Mouse (Mus musculus): ENCODE data around the gene Caskin1. TPM values are rescaled to one million over a fixed set of nuclear protein-coding genes. Genes with fewer than 3 reads are reported as not detected.
A peak's percentile ranks its signal among the peaks of the same experiment; 100 is the strongest.

Gene Caskin1
- polyA plus RNA-seq, 1 experiment: 1.7 TPM

GRCm38 (mm10) chr17:24469910-24470602, 18.3 kb upstream of the Caskin1 start, which contains the start of the genes E4f1 and Pgp:
E4f1 (minus strand) TSS chr17:24470313.
Pgp (plus strand) TSS chr17:24470392.
- Histone ChIP-seq H3K4me3 (replicated peaks; ENCODE audit: extremely low read depth, low read depth, low read length) (peak within 1 kb of the TSS; percentile 83), H3K4me1 (ENCODE audit: control insufficient read depth, insufficient read depth, low read length) (peaks cover 17% of the 10 kb centered on the region)
- under 1% methylated on average over 68 of the region's 75 CpGs for WGBS
- TF ChIP-seq CTCF (IDR thresholded peaks at IDR 0.05; ENCODE audit: insufficient read depth, low read length) (no peak), POLR2A (IDR thresholded peaks at IDR 0.05; ENCODE audit: borderline replicate concordance, extremely low read depth, low read depth, low read length) (peak; percentile 75; the same call in 1 of the 2 replicates)
- peak; percentile 98 for DNase-seq

GRCm38 (mm10) chr17:24470701-24471527, 17.5 kb upstream of the Caskin1 start:
- 1% methylated on average over 68 of the region's 68 CpGs for WGBS

GRCm38 (mm10) chr17:24472512-24472911, 15.9 kb upstream of the Caskin1 start:
- no peak overlapping the region for H3K4me3 ChIP-seq (replicated peaks; ENCODE audit: extremely low read depth, low read depth, low read length)
- WGBS: 53% methylated on average over 4 of the region's 4 CpGs
- TF ChIP-seq POLR2A (IDR thresholded peaks at IDR 0.05; ENCODE audit: borderline replicate concordance, extremely low read depth, low read depth, low read length) (no peak), CTCF (IDR thresholded peaks at IDR 0.05; ENCODE audit: insufficient read depth, low read length) (no peak)
- H3K4me1 ChIP-seq (ENCODE audit: control insufficient read depth, insufficient read depth, low read length): peaks cover 17% of the 10 kb centered on the region
- peak; percentile 48 for DNase-seq

More at GRCm38 (mm10) chr17:24470701-24471527, 17.5 kb upstream of the Caskin1 start:
- peaks cover 17% of the 10 kb centered on the region for H3K4me1 ChIP-seq (ENCODE audit: control insufficient read depth, insufficient read depth, low read length)
- H3K4me3 ChIP-seq (replicated peaks; ENCODE audit: extremely low read depth, low read depth, low read length): peak overlapping the region; percentile 83
- DNase-seq: no peak
- TF ChIP-seq POLR2A (IDR thresholded peaks at IDR 0.05; ENCODE audit: borderline replicate concordance, extremely low read depth, low read depth, low read length) (no peak), CTCF (IDR thresholded peaks at IDR 0.05; ENCODE audit: insufficient read depth, low read length) (no peak)

GRCm38 (mm10) chr17:24473612-24474275, 14.7 kb upstream of the Caskin1 start, which contains the start of gene Bricd5:
Bricd5 (plus strand) TSS chr17:24473884.
- no peak within 1 kb of the TSS for H3K4me3 ChIP-seq (replicated peaks; ENCODE audit: extremely low read depth, low read depth, low read length)
- TF ChIP-seq CTCF (IDR thresholded peaks at IDR 0.05; ENCODE audit: insufficient read depth, low read length): no peak
- no peak for TF ChIP-seq POLR2A (IDR thresholded peaks at IDR 0.05; ENCODE audit: borderline replicate concordance, extremely low read depth, low read depth, low read length)
- peaks cover 19% of the 10 kb centered on the region for H3K4me1 ChIP-seq (ENCODE audit: control insufficient read depth, insufficient read depth, low read length)
- WGBS: 83% methylated on average over 6 of the region's 6 CpGs
- no peak for DNase-seq

GRCm38 (mm10) chr17:24474557-24474956, 13.8 kb upstream of the Caskin1 start:
- WGBS: 88% methylated on average over 5 of the region's 5 CpGs
- Histone ChIP-seq H3K4me3 (replicated peaks; ENCODE audit: extremely low read depth, low read depth, low read length) (no peak overlapping the region), H3K4me1 (ENCODE audit: control insufficient read depth, insufficient read depth, low read length) (peaks cover 19% of the 10 kb centered on the region)
- no peak for TF ChIP-seq POLR2A (IDR thresholded peaks at IDR 0.05; ENCODE audit: borderline replicate concordance, extremely low read depth, low read depth, low read length)
- TF ChIP-seq CTCF (IDR thresholded peaks at IDR 0.05; ENCODE audit: insufficient read depth, low read length): no peak
- no peak for DNase-seq

GRCm38 (mm10) chr17:24475586-24475985, 12.8 kb upstream of the Caskin1 start:
- TF ChIP-seq CTCF (IDR thresholded peaks at IDR 0.05; ENCODE audit: insufficient read depth, low read length) (no peak), POLR2A (IDR thresholded peaks at IDR 0.05; ENCODE audit: borderline replicate concordance, extremely low read depth, low read depth, low read length) (no peak)
- WGBS: 87% methylated on average over 6 of the region's 6 CpGs
- H3K4me3 ChIP-seq (replicated peaks; ENCODE audit: extremely low read depth, low read depth, low read length): no peak overlapping the region
- H3K4me1 ChIP-seq (ENCODE audit: control insufficient read depth, insufficient read depth, low read length): peaks cover 19% of the 10 kb centered on the region
- no peak for DNase-seq

- 92% methylated on average over 10 of the region's 10 CpGs for WGBS
- Histone ChIP-seq H3K4me3 (replicated peaks; ENCODE audit: extremely low read depth, low read depth, low read length) (no peak overlapping the region), H3K4me1 (ENCODE audit: control insufficient read depth, insufficient read depth, low read length) (peaks cover 16% of the 10 kb centered on the region)
- DNase-seq: no peak
- TF ChIP-seq POLR2A (IDR thresholded peaks at IDR 0.05; ENCODE audit: borderline replicate concordance, extremely low read depth, low read depth, low read length): no peak
- TF ChIP-seq CTCF (IDR thresholded peaks at IDR 0.05; ENCODE audit: insufficient read depth, low read length): no peak
Measured at GRCm38 (mm10) chr17:24476022-24476776, 12.2 kb upstream of the Caskin1 start.

GRCm38 (mm10) chr17:24477053-24477984, 11.1 kb upstream of the Caskin1 start:
- Histone ChIP-seq H3K4me3 (replicated peaks; ENCODE audit: extremely low read depth, low read depth, low read length) (no peak overlapping the region), H3K4me1 (ENCODE audit: control insufficient read depth, insufficient read depth, low read length) (peaks cover 7% of the 10 kb centered on the region)
- WGBS: 93% methylated on average over 20 of the region's 20 CpGs
- no peak for TF ChIP-seq POLR2A (IDR thresholded peaks at IDR 0.05; ENCODE audit: borderline replicate concordance, extremely low read depth, low read depth, low read length)
- no peak for DNase-seq

All from lung, adult 2 months (tissue).